ENCODE assay signal across 14 mouse cellular contexts in genomic region chr11:107778859-107779258, GRCm38 (mm10). TPM values are rescaled to one million over a fixed set of nuclear protein-coding genes. Genes with fewer than 3 reads are reported as not detected.
DNase-seq lines count a peak whose midpoint lies in the region; ATAC-seq lines count a peak whose summit lies in the region.
"Had no signal": no experiment of that assay in that cellular context is flagged by ENCODE, and none has a peak within 500 bp of the region (broad histone marks: within the 10 kb centered on the region; RNA-seq: fewer than 3 reads in every experiment).

No protein-coding gene starts in this region.

- H3K9ac ChIP-seq in embryonic facial prominence, embryonic 11.5 days (replicated peaks; ENCODE audit: low read length) = 0 out of 2 replicates have a peak overlapping the region, but pooled peaks have one; percentile 18
- no peak overlapping the region for H3K9ac ChIP-seq in hindbrain, embryonic 12.5 days
- no peak overlapping the region for H3K9ac ChIP-seq in midbrain, embryonic 15.5 days
- H3K9ac ChIP-seq: liver, embryonic 12.5 days had no signal

- ATAC-seq in embryonic facial prominence, embryonic 11.5 days (replicated peaks; ENCODE audit: insufficient number of reproducible peaks, low FRiP score, low TSS enrichment, low read depth) = 0 out of 2 replicates have a peak, but pooled peaks have one; percentile 39
- peak; percentile 65 for ATAC-seq in hindbrain, embryonic 12.5 days (ENCODE audit: low FRiP score)
- peak; percentile 43; the same call in 1 of the 2 replicates for ATAC-seq in midbrain, embryonic 15.5 days (replicated peaks)
- ATAC-seq: intestine, postnatal 0 days; liver, embryonic 12.5 days; lung, postnatal 0 days had no signal

- no peaks in the 10 kb centered on the region for H3K4me1 ChIP-seq in embryonic facial prominence, embryonic 11.5 days (ENCODE audit: control insufficient read depth, insufficient read depth, low read length)
- H3K4me1 ChIP-seq in embryonic facial prominence, embryonic 10.5 days = peaks cover 32% of the 10 kb centered on the region
- H3K4me1 ChIP-seq in hindbrain, embryonic 12.5 days = peaks cover 67% of the 10 kb centered on the region
- H3K4me1 ChIP-seq in midbrain, embryonic 15.5 days = peaks cover 61% of the 10 kb centered on the region
- H3K4me1 ChIP-seq: liver, embryonic 12.5 days had no signal

- no peak overlapping the region for H3K4me3 ChIP-seq in embryonic facial prominence, embryonic 11.5 days (ENCODE audit: low read depth, low read length)
- no peak overlapping the region for H3K4me3 ChIP-seq in embryonic facial prominence, embryonic 10.5 days
- no peak overlapping the region for H3K4me3 ChIP-seq in hindbrain, embryonic 12.5 days
- H3K4me3 ChIP-seq in midbrain, embryonic 15.5 days = no peak overlapping the region
- H3K4me3 ChIP-seq: liver, embryonic 12.5 days had no signal

- no peaks in the 10 kb centered on the region for H3K9me3 ChIP-seq in embryonic facial prominence, embryonic 11.5 days (replicated peaks; ENCODE audit: control insufficient read depth, low read length)
- no peaks in the 10 kb centered on the region for H3K9me3 ChIP-seq in embryonic facial prominence, embryonic 10.5 days
- H3K9me3 ChIP-seq in hindbrain, embryonic 12.5 days (replicated peaks) = no peaks in the 10 kb centered on the region
- no peaks in the 10 kb centered on the region for H3K9me3 ChIP-seq in midbrain, embryonic 15.5 days
- H3K9me3 ChIP-seq: liver, embryonic 12.5 days had no signal

- no peak overlapping the region for H3K4me2 ChIP-seq in embryonic facial prominence, embryonic 11.5 days (ENCODE audit: low read depth, low read length)
- no peak overlapping the region for H3K4me2 ChIP-seq in hindbrain, embryonic 12.5 days (replicated peaks)
- 0 out of 2 replicates have a peak overlapping the region, but pooled peaks have one; percentile 3 for H3K4me2 ChIP-seq in midbrain, embryonic 15.5 days
- H3K4me2 ChIP-seq: liver, embryonic 12.5 days had no signal

- no peaks in the 10 kb centered on the region for H3K27me3 ChIP-seq in embryonic facial prominence, embryonic 11.5 days (ENCODE audit: control insufficient read depth, insufficient read depth, low read length)
- peaks cover 16% of the 10 kb centered on the region for H3K27me3 ChIP-seq in embryonic facial prominence, embryonic 10.5 days (replicated peaks; ENCODE audit: low read depth, poor library complexity, severe bottlenecking)
- H3K27me3 ChIP-seq in hindbrain, embryonic 12.5 days = no peaks in the 10 kb centered on the region
- H3K27me3 ChIP-seq in midbrain, embryonic 15.5 days (replicated peaks) = no peaks in the 10 kb centered on the region
- H3K27me3 ChIP-seq: liver, embryonic 12.5 days had no signal

- no peak overlapping the region for H3K27ac ChIP-seq in embryonic facial prominence, embryonic 11.5 days (replicated peaks; ENCODE audit: low read depth, low read length)
- H3K27ac ChIP-seq in embryonic facial prominence, embryonic 10.5 days (replicated peaks) = no peak overlapping the region
- H3K27ac ChIP-seq in hindbrain, embryonic 12.5 days = peak overlapping the region; percentile 88
- H3K27ac ChIP-seq in midbrain, embryonic 15.5 days = peak overlapping the region; percentile 48
- H3K27ac ChIP-seq: liver, embryonic 12.5 days had no signal

- H3K36me3 ChIP-seq in embryonic facial prominence, embryonic 11.5 days (replicated peaks; ENCODE audit: control insufficient read depth, insufficient read depth, low read depth, low read length) = no peaks in the 10 kb centered on the region
- H3K36me3 ChIP-seq in embryonic facial prominence, embryonic 10.5 days (replicated peaks) = no peaks in the 10 kb centered on the region
- no peaks in the 10 kb centered on the region for H3K36me3 ChIP-seq in hindbrain, embryonic 12.5 days
- H3K36me3 ChIP-seq in midbrain, embryonic 15.5 days (replicated peaks) = no peaks in the 10 kb centered on the region
- H3K36me3 ChIP-seq: liver, embryonic 12.5 days had no signal

- WGBS in embryonic facial prominence, embryonic 11.5 days = 64% methylated on average over 9 of the region's 9 CpGs
- WGBS in embryonic facial prominence, embryonic 10.5 days = 62% methylated on average over 9 of the region's 9 CpGs
- 24% methylated on average over 9 of the region's 9 CpGs for WGBS in hindbrain, embryonic 12.5 days
- WGBS in midbrain, embryonic 15.5 days = 18% methylated on average over 9 of the region's 9 CpGs

- no peak for DNase-seq in embryonic facial prominence, embryonic 11.5 days (ENCODE audit: low spot score)
- no peak for DNase-seq in embryonic facial prominence, embryonic 10.5 days (ENCODE audit: low spot score)
- DNase-seq in brain, adult 2 months (ENCODE audit: low read depth, low spot score) = peak; percentile 55
- DNase-seq in adrenal gland, postnatal 10 days = no peak
- no peak for DNase-seq in heart, adult 11 months
- no peak for DNase-seq in adrenal gland, postnatal 14 days
- DNase-seq: B cell, adult 2 months; heart, adult 18-20 months; kidney, postnatal 25 days had no signal

RNA-seq across cellular contexts. Expression of gene Cacng4, which starts 15.5 kb away (rescaled TPM):
- 7.9 and 8.3 TPM in 2 replicates for polyA plus RNA-seq in embryonic facial prominence, embryonic 11.5 days (2014; fragmentation: Nextera tagmentation; extraction: Ambion mirVana)
- polyA plus RNA-seq in embryonic facial prominence, embryonic 10.5 days (2016; fragmentation: Nextera tagmentation; extraction: Ambion mirVana) = 2.9 and 3.4 TPM in 2 replicates
- polyA plus RNA-seq in hindbrain, embryonic 12.5 days (2016; fragmentation: Nextera tagmentation; extraction: Ambion mirVana) = 35.8 and 37.4 TPM in 2 replicates
- polyA plus RNA-seq in midbrain, embryonic 15.5 days (2015; fragmentation: Nextera tagmentation; extraction: Ambion mirVana) = 61.5 and 68.6 TPM in 2 replicates
- 1 to 10 TPM; 4.5 TPM for total RNA-seq in adrenal gland, postnatal 10 days (2021)
- 2.2 and 2.7 TPM in 2 replicates for total RNA-seq in adrenal gland, postnatal 14 days (2021)

Comparison
In these comparisons a context has a peak if more than half of its experiments do, and no peak if none do; other contexts are left out.
1. H3K27ac ChIP-seq: peak in hindbrain, embryonic 12.5 days (single experiment) and midbrain, embryonic 15.5 days (single experiment); none in embryonic facial prominence, embryonic 11.5 days (single experiment) and embryonic facial prominence, embryonic 10.5 days (single experiment).
2. Peak in every context shown above with its lines, with median percentiles within 50 percentile points of each other: ATAC-seq.